Mouse (Mus musculus): ENCODE data around the gene Zbtb40.

Gene Zbtb40

DNA sequence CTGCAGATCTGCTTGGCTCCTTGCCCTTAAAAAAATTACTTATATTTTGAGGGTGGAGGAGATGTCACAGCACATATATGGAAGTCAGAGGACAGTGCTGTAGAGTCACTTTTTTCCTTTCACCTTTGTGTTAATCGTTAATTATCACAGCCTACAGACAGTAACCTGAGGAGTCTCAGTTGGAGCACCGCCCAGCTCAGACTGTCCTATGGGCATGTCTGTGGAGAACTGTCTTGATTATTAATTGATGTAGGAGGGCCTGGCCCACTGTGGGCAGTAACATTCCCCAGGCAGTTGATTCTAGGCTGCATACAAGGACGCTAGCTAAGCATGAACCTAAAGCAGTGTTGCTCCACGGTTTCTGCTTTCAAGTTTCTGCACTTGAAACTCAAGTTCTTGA is 16.1 kb downstream of the Zbtb40 start:
- DNase-seq, result peak; percentile 40

DNA sequence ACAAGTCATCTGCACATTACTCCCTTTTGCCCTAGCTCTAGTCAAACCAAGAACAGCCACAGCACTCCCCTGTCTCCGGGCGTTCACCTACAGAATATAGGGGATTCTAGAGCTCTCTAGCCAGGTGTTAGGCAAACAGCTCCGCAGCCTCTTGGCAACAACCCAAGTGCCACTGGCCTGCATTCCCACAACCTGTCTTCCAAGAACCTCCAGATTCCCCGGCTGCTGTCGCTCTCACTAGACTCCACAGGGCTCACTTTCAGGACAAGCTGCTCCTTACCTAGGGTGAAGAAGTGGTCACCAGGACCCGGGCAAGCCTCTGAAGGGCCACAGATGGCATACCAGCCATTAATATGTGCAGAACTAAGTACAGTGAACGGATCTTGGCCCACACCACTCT is 17.3 kb downstream of the Zbtb40 start:
- no peak for DNase-seq

- DNase-seq, result peak; percentile 36
Measured at GRCm38 (mm10) chr4:137029348-137029747, 19.3 kb downstream of the Zbtb40 start.

DNA sequence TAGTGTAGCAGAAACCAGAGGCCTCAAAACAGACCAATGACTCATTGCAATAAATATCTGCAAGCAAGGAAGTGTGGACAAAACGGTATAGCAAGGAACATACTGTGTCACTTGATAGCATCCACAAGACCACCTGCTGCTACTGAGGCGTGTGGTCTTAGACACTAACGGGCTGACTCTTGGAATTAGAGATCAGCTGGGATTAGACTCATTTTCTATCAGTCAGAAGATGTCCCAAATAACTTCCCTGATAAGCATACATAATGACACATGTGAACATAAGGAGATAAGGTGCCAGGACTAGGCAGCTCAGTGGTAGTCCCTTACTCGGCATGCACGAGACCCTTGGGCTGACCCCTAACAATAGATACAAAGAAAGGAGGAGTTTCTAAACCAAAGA is 21.6 kb downstream of the Zbtb40 start:
- DNase-seq, result no peak

GRCm38 (mm10) chr4:137025570-137025969 is 23.0 kb downstream of the Zbtb40 start:
- no peak for DNase-seq

DNA sequence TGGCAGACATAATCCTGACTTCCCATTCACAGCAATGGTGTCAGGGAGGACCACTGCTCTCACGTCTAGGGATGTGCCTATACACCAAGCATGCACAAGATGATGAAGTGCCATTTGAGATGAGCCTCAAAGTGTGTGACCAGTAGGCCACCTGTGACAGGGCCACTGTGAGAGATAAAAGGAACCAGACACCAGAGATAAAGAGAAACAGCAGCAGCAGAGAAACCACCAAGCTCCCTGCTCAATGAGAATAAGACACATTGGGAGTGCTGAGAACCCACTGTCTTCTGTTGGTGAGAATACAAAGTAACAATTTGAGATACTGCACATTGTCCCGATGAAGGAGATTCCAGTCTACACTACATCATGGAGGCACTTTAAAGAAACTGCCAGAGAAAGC is 23.5 kb downstream of the Zbtb40 start:
- DNase-seq, result no peak

DNA sequence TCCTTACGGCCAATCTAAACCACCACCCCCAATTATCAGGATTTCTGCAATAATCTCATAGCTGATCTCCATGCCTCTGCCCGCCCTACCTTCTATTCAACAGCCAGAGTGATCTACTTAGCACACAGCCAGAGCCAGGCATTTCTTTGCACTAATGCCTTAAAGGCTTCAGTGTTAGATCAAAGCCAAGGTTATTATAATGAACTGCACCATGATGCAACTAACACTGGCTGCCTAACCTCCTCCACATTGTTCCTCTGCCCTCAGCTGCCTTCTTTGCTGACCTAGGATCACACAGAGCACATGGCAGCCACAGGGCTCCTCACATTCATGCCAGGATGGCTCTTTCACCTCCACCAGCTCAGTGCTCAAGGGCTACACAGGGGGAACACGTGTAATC is 28.5 kb downstream of the Zbtb40 start:
- no peak for DNase-seq

- no peak for DNase-seq
Measured at GRCm38 (mm10) chr4:137015934-137016333, 32.7 kb downstream of the Zbtb40 start.

GRCm38 (mm10) chr4:137015476-137015856 is 33.1 kb downstream of the Zbtb40 start:
- no peak for DNase-seq

DNA sequence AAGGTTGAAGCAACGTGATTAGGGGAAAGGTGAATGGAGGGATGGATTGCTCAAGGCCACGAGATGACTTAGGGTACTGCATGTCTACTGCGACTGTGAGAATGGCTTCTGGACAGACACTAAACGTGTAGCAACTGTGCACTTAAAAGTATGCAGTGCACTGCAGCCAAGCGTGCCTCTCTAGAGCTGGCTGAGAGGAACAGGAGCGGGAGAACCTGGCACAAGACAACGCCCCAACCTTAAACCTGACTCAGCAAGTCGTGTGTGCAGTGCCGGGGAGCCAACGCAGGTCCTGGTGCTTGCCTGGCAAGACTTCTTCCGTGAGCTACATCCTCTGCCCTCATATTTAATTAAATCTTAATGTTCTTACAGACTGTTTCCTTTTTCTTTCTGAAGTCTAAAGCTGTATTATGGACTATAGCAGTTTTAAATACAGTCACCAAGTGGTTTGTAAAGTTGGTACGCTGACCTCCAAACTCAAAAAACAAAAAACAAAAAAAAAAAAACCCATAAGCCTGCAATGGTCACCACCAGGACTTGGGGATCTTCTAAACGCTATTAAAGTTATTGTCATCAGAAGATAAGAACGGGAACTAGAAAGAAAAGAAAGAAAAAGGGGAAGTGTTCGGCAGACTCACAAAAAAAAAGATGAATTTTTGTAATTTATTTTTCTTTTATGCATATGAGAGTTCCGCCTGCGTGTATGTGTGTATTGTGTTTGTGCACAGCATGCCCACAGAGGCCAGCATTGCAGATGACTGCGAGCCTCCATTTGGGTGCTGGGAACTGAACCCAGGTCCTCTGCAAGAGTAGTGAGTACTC is 33.7 kb downstream of the Zbtb40 start:
- DNase-seq, result no peak

DNA sequence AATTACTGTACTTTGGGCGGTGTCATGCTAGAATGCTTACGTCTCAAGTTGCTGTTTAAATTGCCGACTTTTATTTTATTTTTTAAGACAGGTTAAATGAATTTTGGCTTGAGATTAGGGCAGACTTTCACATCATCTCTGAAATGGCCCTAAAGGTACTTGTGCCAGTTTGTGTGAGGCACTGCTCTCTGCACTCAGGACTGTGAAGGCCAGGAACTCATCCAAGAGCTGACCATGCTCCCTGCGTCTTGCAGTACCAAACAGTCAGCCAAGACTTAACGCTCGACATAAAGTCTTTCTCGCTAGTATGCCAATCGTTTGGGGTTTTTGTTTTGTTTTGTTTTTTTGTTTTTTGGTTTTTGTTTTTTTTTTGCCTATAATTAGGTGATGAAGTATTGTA is 34.5 kb downstream of the Zbtb40 start:
- no peak for DNase-seq

DNA sequence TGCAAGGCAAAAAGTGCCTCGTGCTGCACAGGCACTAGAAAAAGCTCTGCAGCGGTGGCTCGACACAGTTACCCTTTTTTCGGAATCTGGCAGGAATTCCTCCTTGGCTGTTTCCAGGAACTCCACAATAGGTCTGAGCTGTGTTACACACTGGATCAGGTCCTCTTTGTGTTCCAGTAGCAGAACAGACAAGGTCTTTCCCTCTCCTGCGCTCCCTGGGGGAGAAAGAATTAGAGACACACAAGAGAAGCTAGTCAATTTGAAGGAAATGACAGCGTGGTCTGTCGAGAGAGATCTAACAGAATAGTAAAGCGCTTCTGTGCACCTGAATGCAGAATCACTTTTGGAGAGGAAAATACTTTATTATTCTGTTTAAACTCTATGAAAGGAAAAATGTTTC is 41.6 kb downstream of the Zbtb40 start:
- no peak for DNase-seq

DNA sequence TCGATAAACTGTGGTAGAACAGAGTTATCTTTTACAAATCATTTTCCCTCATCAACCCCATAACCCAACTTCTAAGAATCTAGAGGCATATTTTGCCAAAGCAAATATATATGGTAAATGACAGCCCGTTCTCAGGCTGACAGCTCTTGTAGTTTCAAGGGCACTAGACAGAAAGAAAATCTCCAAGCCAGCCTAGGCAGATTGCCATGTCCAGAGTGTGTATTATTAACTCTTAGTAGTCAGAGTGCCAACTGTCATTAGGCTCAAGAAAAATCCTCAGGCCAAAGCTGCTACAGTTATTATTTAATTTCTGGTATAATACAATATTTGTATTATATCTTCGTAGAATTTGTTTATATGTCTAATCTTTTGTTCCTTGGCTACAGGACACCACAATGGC is 46.8 kb downstream of the Zbtb40 start:
- peak; percentile 73 for DNase-seq

GRCm38 (mm10) chr4:137001020-137001419 is 47.6 kb downstream of the Zbtb40 start:
- no peak for DNase-seq

- no peak for DNase-seq
Measured at GRCm38 (mm10) chr4:136998371-136998770, 50.2 kb downstream of the Zbtb40 start.

- DNase-seq, result no peak
Measured at GRCm38 (mm10) chr4:136997723-136998345, 50.8 kb downstream of the Zbtb40 start.

GRCm38 (mm10) chr4:136996933-136997332 is 51.7 kb downstream of the Zbtb40 start:
- DNase-seq, result no peak

GRCm38 (mm10) chr4:136995361-136995760 is 53.2 kb downstream of the Zbtb40 start:
- no peak for DNase-seq

DNA sequence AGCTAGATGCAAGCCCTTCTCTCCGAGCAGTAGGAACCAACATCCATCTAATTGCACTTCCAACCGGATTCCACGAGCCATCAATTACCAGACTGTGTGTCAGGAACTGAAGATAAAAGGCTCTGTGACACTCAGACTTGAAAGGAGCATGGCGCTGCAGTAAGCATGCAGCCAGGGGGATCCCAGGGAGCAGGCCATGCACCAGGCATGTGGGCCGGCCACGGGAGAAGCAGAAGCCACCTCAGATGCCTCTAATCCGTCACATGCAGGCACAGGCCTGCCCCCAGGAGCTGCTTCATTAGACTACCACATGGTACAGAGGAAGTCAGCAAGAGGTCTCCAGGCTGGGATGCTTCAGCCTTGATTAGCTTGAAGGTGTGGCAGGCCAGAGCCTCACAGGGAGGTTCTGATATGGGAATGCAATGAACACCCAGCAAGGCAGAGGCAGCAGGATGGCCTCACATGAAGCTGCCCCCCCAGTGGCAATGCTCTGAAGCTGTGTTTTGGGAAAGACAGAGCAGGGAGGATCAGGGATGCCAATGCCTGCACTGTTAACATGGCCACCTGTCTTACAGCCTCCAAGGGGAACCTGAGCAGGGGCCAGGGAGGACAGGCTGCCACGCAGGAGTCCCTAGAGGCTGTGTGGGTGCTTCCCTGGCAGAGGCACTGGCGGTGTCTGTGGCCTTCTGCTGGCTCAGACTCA is 66.5 kb downstream of the Zbtb40 start:
- no peak for DNase-seq

DNA sequence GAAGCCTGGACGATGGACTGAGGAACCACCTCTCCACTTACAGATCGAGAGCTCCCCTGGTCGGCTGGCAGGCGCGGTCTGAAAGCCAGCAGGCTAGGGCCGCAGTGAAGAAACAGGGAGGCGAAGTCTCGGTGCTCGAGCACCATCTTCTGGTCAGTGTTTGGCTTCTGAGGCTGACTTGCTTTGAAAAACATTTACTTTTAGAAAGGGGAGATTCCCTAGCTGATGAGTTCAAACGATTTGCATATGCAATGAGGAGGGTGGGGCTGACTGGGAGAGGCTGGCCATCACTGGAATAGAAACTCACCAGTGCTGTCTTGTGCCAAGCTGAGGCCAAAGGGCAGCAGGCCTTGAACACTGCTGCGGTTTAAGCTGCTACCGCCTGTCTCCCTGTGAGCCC is 67.3 kb downstream of the Zbtb40 start:
- peak; percentile 93 for DNase-seq

- no peak for DNase-seq
Measured at GRCm38 (mm10) chr4:136980921-136981320, 67.7 kb downstream of the Zbtb40 start.

DNA sequence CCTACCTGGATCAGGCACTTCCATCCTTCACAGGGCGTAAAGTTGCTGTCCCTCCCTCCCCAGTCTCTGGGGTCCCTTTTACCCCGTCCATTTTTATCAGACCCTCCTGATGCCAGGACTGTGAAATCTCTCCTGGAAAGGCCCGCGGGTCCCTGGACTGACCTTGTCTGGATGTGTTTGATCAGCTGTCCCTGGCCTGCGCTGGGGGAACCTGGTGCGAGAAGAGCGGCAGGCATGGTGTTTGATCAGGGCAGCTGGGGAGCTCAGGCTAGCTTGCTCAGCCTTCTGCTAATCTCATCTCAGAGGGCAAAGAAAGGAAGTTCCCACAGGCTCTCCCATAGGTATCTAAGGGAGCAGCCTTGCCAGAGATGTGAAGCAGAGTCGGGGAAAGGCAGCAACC is 71.4 kb downstream of the Zbtb40 start:
- no peak for DNase-seq

GRCm38 (mm10) chr4:136970939-136971338 is 77.7 kb downstream of the Zbtb40 start:
- peak; percentile 45 for DNase-seq
